Mouse (Mus musculus): Measurements from ENCODE around the gene Ano4.
"Not testable (repeated sequence)": the region's sequence is repeated elsewhere in the genome, so short reads cannot be mapped to it uniquely, and the experiment has no call there.

Gene Ano4

DNA sequence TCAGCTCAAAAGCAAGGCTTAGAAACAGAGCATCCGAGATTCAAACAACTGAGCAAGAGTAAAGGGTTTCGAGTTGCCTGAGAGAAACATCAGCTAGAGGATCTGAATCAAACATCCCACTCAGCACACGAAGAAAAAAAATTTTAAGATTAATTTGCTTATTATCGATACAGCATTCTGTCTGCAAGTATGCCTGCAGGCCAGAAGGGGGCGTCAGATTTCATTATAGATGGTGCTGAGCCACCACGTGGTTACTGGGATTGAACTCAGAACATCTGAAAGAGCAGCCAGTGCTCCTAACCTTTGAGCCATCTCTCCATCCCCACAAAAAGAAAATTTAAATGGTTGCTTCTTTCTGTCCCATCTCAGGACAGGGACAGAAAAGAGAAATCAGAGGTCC is 223.2 kb downstream of the Ano4 start:
- no peak for DNase-seq (ENCODE audit: low spot score)

- no peak for DNase-seq (ENCODE audit: low spot score)
These were observed 230.2 kb downstream of the Ano4 start for GRCm38 (mm10) chr10:89114381-89114780.

DNA sequence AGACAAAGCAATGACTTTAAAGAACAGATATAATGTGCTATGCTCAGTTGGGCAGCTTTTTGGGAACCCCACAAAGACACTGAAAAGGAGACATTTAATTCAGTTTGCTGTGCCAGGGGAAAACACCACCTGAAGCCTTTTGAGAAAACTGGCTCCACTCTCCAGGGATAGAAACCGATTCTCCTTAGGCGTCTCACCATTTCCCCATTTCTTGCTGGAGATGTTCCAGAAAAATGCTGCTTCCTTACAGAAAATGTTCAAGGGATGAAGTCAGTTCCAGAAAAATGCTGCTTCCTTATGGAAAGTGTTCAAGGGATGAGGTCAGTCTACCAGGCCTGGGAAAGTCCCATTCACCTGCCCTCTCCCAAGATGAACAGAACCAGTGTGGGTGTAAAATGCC is 233.1 kb downstream of the Ano4 start:
- DNase-seq (ENCODE audit: low spot score) = no peak

GRCm38 (mm10) chr10:89110917-89111316 is 233.6 kb downstream of the Ano4 start:
- DNase-seq (ENCODE audit: low spot score) = no peak

GRCm38 (mm10) chr10:89103594-89103993 is 241.0 kb downstream of the Ano4 start:
- no peak for DNase-seq (ENCODE audit: low spot score)

- DNase-seq (ENCODE audit: low spot score) = no peak
These were observed 242.5 kb downstream of the Ano4 start for GRCm38 (mm10) chr10:89102025-89102424.

GRCm38 (mm10) chr10:89098183-89098582 is 246.4 kb downstream of the Ano4 start:
- DNase-seq (ENCODE audit: low spot score) = no peak

DNA sequence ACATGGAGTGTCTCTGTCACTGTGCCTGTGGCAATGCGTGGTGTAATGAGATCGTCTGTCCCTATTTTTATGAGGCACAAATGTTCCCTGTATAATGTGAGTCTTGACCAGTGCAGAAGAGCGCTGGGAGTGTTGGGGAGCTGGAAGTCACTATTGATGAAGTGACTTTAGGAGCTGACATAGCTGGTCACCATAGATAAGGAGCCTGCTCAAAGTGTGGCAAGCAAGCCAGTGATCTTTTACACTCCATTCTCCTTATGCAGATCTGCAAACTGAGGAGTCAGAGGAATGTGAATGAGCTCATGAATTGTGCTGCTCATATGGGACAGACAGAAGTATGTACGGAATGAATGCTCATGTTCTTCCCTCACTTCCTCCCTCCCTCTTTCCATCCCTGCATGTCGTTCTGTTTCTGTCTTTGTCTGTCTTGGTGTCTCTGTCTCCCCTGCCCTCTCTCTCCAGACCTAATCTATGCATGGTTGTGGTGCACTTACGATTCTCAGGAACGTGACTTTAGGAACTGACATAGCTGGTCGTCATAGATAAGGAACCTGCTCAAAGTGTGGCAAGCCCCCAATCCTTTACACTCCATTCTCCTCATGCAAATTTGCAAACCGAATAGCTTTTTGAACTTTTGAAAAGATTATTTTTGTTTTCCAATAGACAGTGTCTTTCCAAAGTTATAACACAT is 252.1 kb downstream of the Ano4 start:
- DNase-seq (ENCODE audit: low spot score) = no peak

DNA sequence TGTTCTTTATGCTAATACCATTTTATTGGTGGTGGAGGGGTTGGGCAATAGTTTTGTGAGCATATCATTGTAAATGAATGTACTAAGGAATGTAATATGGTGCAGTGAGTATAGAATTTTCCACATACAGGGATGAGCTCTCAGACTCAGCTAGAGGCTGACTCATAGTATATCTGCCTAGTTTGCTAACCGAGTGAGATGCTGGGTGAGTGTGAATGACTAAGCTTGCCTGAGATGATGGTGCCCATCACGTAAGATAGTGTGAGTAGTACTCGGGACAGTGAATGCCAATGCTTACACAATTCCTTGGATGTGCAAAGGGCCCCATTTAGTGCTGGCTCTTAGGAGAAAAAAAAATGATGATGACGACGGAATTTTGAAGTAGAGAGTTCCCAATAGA is 267.1 kb downstream of the Ano4 start:
- DNase-seq (ENCODE audit: low spot score) = no peak

GRCm38 (mm10) chr10:89055891-89056290 is 288.7 kb downstream of the Ano4 start:
- DNase-seq (ENCODE audit: low spot score) = no peak

- DNase-seq (ENCODE audit: low spot score) = not testable (repeated sequence)
These were observed 299.6 kb downstream of the Ano4 start for GRCm38 (mm10) chr10:89044921-89045320.

DNA sequence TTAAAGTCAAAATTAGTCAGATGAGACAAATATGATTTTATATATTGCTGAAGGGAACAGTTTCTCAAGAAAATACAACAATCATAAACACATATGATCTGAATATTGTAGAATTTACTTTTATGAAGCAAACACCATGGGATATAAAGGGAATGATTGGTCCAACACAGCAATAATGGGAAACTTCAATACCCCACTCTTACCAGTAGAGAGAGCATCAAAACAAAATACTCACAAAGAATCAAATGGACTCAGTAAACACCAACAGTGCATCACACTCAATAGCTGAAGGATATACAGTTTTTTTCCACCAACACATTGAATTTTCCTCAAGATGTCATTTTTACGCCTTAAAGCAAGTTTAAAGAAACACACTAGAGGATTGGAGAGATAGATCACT is 300.4 kb downstream of the Ano4 start:
- DNase-seq (ENCODE audit: low spot score) = no peak

DNA sequence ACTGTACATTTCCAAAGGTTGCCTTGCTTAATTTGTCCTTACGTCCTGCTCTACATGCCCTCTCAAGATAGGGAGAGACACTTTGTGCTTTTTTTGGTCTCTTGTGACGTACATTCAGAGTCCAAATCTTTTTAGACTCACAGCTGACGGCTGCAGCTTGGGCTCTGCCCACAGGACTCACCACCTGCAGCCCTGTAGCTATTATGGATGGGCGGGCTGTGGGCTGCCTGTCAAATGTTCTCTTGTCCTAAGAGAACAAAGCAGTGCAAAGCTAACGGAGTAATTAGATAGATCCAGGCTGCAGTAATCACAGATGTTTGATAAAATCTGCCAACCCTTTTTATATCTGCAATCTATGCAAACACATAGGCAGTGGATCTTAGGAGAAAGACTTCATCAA is 325.6 kb downstream of the Ano4 start:
- no peak for DNase-seq (ENCODE audit: low spot score)

- DNase-seq (ENCODE audit: low spot score) = no peak
These were observed 336.3 kb downstream of the Ano4 start for GRCm38 (mm10) chr10:89008303-89008702.

GRCm38 (mm10) chr10:89004518-89004917 is 340.0 kb downstream of the Ano4 start:
- DNase-seq (ENCODE audit: low spot score) = no peak

DNA sequence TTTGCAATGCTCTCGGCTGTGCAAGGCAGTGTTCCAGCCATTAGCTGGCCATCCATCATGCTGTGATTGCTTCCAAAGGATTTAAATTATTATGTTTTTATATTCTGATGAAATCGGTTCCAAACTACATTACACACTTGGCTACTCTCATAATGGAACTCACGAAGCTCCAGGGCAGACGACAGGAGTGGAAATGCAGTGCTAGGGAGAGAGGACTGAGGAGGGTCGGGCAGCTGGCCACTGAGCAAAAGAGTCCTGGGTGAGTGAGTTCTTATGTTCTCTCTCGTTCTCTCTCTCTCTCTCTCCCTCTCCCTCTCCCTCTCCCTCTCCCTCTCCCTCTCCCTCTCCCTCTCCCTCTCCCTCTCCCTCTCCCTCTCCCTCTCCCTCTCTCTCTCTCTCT is 357.6 kb downstream of the Ano4 start:
- DNase-seq (ENCODE audit: low spot score) = no peak

GRCm38 (mm10) chr10:88983444-88983843 is 361.1 kb downstream of the Ano4 start:
- DNase-seq (ENCODE audit: low spot score) = no peak

GRCm38 (mm10) chr10:88979451-88979850 is 365.1 kb downstream of the Ano4 start:
- DNase-seq (ENCODE audit: low spot score) = no peak

- DNase-seq (ENCODE audit: low spot score) = no peak
These were observed 365.6 kb downstream of the Ano4 start for GRCm38 (mm10) chr10:88978932-88979331.

DNA sequence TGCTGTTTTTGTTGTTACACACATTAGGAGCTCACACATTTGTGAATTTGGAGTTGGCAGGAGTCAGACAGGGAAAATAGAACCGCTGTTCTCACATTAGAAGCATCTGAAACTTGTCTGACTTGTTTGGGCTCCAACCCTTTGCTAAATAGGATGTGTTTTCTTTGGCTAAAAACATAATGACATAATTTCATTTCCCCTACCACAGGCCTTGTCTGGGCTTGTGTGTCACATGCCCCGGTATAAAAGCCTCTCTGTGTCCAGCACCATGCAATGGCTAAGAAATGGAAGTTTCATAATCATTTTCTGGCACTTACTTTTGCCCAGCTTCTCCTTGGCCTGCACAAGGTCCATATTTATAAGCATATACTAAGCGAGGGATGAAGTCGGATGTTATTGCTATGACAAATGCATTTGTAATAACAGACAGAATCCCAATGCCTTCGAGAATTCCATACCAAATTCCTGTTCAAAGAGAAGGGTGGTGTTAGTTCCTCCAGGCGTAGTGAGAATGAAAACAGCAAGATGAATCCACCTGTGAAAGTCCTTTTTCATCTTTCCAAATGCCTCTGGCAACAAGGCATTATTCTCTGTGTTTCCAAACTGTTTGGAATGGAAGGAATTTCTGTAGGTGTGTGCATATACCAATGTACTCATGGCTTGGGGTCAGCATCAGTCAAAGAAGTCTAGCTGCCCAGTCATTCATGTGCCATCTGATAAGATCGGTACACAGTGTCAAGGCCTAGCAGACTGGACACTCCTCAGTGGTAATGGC is 373.4 kb downstream of the Ano4 start:
- no peak for DNase-seq (ENCODE audit: low spot score)

GRCm38 (mm10) chr10:88968586-88968985 is 376.0 kb downstream of the Ano4 start:
- no peak for DNase-seq (ENCODE audit: low spot score)

- DNase-seq (ENCODE audit: low spot score) = no peak
These were observed 383.8 kb downstream of the Ano4 start for GRCm38 (mm10) chr10:88960791-88961190.

GRCm38 (mm10) chr10:88950297-88950653 is 394.3 kb downstream of the Ano4 start:
- DNase-seq (ENCODE audit: low spot score) = no peak
